Mouse (Mus musculus): ENCODE results near the gene Cys1. TPM values are rescaled to one million over a fixed set of nuclear protein-coding genes. Genes with fewer than 3 reads are reported as not detected.

Gene Cys1
- polyA plus RNA-seq, 1 experiment from 2014 or later = 0.40 TPM

- Histone ChIP-seq H3K9me3 (no peaks in the 10 kb centered on the region), H3K36me3 (replicated peaks) (no peaks in the 10 kb centered on the region), H3K4me1 (peaks cover 12% of the 10 kb centered on the region), H3K4me3 (no peak overlapping the region), H3K27ac (peak overlapping the region; percentile 44; the same call in 1 of the 2 replicates), H3K27me3 (ENCODE audit: poor library complexity, severe bottlenecking) (no peaks in the 10 kb centered on the region)
- 72% methylated on average over 3 of the region's 3 CpGs for WGBS
- DNase-seq (ENCODE audit: extremely low spot score, low spot score) = no peak
Measured at GRCm38 (mm10) chr12:24627215-24627614, 54.4 kb downstream of the Cys1 start.

GRCm38 (mm10) chr12:24626401-24626800 is 55.2 kb downstream of the Cys1 start:
- peaks cover 12% of the 10 kb centered on the region for H3K4me1 ChIP-seq
- no peak overlapping the region for H3K4me3 ChIP-seq
- 91% methylated on average over 5 of the region's 5 CpGs for WGBS
- H3K27me3 ChIP-seq (ENCODE audit: poor library complexity, severe bottlenecking) = no peaks in the 10 kb centered on the region
- DNase-seq (ENCODE audit: extremely low spot score, low spot score) = no peak
- no peaks in the 10 kb centered on the region for H3K9me3 ChIP-seq
- no peaks in the 10 kb centered on the region for H3K36me3 ChIP-seq (replicated peaks)
- H3K27ac ChIP-seq = no peak overlapping the region

- Histone ChIP-seq H3K4me3 (no peak overlapping the region), H3K36me3 (replicated peaks) (no peaks in the 10 kb centered on the region), H3K27me3 (ENCODE audit: poor library complexity, severe bottlenecking) (no peaks in the 10 kb centered on the region), H3K9me3 (no peaks in the 10 kb centered on the region), H3K27ac (no peak overlapping the region), H3K4me1 (peaks cover 12% of the 10 kb centered on the region)
- DNase-seq (ENCODE audit: extremely low spot score, low spot score) = no peak
- 84% methylated on average over 12 of the region's 12 CpGs for WGBS
Measured at GRCm38 (mm10) chr12:24623486-24624251, 57.9 kb downstream of the Cys1 start.

- Histone ChIP-seq H3K4me1 (peaks cover 10% of the 10 kb centered on the region), H3K9me3 (no peaks in the 10 kb centered on the region), H3K27ac (no peak overlapping the region), H3K4me3 (no peak overlapping the region), H3K27me3 (ENCODE audit: poor library complexity, severe bottlenecking) (no peaks in the 10 kb centered on the region), H3K36me3 (replicated peaks) (no peaks in the 10 kb centered on the region)
- 89% methylated on average over 4 of the region's 4 CpGs for WGBS
- no peak for DNase-seq (ENCODE audit: extremely low spot score, low spot score)
Measured at GRCm38 (mm10) chr12:24619436-24619835, 62.2 kb downstream of the Cys1 start.

Other genes with a start within 250 kb of the Cys1 start
- gene Taf1b, start 183.5 kb downstream of the Cys1 start, polyA plus RNA-seq (2016; fragmentation: Nextera tagmentation; extraction: Ambion mirVana) = 30.2 and 32.5 TPM in 2 replicates
- gene Grhl1, start 109.5 kb downstream of the Cys1 start, polyA plus RNA-seq (2016; fragmentation: Nextera tagmentation; extraction: Ambion mirVana) = 0.31 and 0.40 TPM in 2 replicates
- 10.5 and 10.6 TPM in 2 replicates for gene Klf11, start 30.5 kb downstream of the Cys1 start, polyA plus RNA-seq (2016; fragmentation: Nextera tagmentation; extraction: Ambion mirVana)
- 828 and 834 TPM in 2 replicates for gene Rrm2, start 26.4 kb upstream of the Cys1 start, polyA plus RNA-seq (2016; fragmentation: Nextera tagmentation; extraction: Ambion mirVana)
- gene Mboat2, start 149.1 kb upstream of the Cys1 start, polyA plus RNA-seq (2016; fragmentation: Nextera tagmentation; extraction: Ambion mirVana) = 45.5 and 46.6 TPM in 2 replicates